Mouse (Mus musculus): ENCODE measurements around the gene Rapgefl1. TPM values are rescaled to one million over a fixed set of nuclear protein-coding genes. Genes with fewer than 3 reads are reported as not detected.
"Not testable (repeated sequence)": the region's sequence is repeated elsewhere in the genome, so short reads cannot be mapped to it uniquely, and the experiment has no call there.

Gene Rapgefl1
- polyA plus RNA-seq, 1 experiment from 2014 or later: 0.57 TPM

- no peak within 1 kb of the TSS for H3K9ac ChIP-seq (ENCODE audit: low read depth, low read length)
- H3K27ac ChIP-seq (ENCODE audit: low read depth, low read length): no peak within 1 kb of the TSS
- ATAC-seq (replicated peaks; ENCODE audit: insufficient number of reproducible peaks, low FRiP score, low TSS enrichment): no peak
- H3K4me2 ChIP-seq: no peak within 1 kb of the TSS
- WGBS (ENCODE audit: insufficient replicate concordance): 92% methylated on average over 5 of the region's 5 CpGs
- no peaks in the 10 kb centered on the region for H3K9me3 ChIP-seq (replicated peaks; ENCODE audit: control insufficient read depth, low read length)
- peaks cover 16% of the 10 kb centered on the region for H3K4me1 ChIP-seq (ENCODE audit: control insufficient read depth, insufficient read depth, low read length)
- peaks cover 50% of the 10 kb centered on the region for H3K36me3 ChIP-seq (ENCODE audit: control insufficient read depth, insufficient read depth, low read length)
- no peak within 1 kb of the TSS for H3K4me3 ChIP-seq (ENCODE audit: low read depth, low read length)
- no peaks in the 10 kb centered on the region for H3K27me3 ChIP-seq (ENCODE audit: control insufficient read depth, insufficient read depth, low read length)
Measured at GRCm38 (mm10) chr11:98804605-98805004, 32.0 kb upstream of the Rapgefl1 start, which contains the start of gene Casc3. Gene Casc3 (plus strand): TSS chr11:98804905.

GRCm38 (mm10) chr11:98808417-98808816 lies 28.2 kb upstream of the Rapgefl1 start:
- Histone ChIP-seq H3K27me3 (ENCODE audit: control insufficient read depth, insufficient read depth, low read length) (no peaks in the 10 kb centered on the region), H3K36me3 (ENCODE audit: control insufficient read depth, insufficient read depth, low read length) (peaks cover 33% of the 10 kb centered on the region), H3K9ac (ENCODE audit: low read depth, low read length) (no peak overlapping the region), H3K27ac (ENCODE audit: low read depth, low read length) (peak overlapping the region; percentile 79; the same call in 1 of the 2 replicates), H3K4me2 (peak overlapping the region; percentile 97; the same call in 1 of the 2 replicates), H3K4me3 (ENCODE audit: low read depth, low read length) (no peak overlapping the region), H3K4me1 (ENCODE audit: control insufficient read depth, insufficient read depth, low read length) (peaks cover 19% of the 10 kb centered on the region), H3K9me3 (replicated peaks; ENCODE audit: control insufficient read depth, low read length) (no peaks in the 10 kb centered on the region)
- ATAC-seq (replicated peaks; ENCODE audit: insufficient number of reproducible peaks, low FRiP score, low TSS enrichment): no peak
- WGBS (ENCODE audit: insufficient replicate concordance): 72% methylated on average over 2 of the region's 2 CpGs

GRCm38 (mm10) chr11:98809457-98810290 lies 26.9 kb upstream of the Rapgefl1 start:
- ATAC-seq (replicated peaks; ENCODE audit: insufficient number of reproducible peaks, low FRiP score, low TSS enrichment): peak; percentile 99
- WGBS (ENCODE audit: insufficient replicate concordance): under 1% methylated on average over 82 of the region's 84 CpGs
- Histone ChIP-seq H3K9ac (ENCODE audit: low read depth, low read length) (peak overlapping the region; percentile 96), H3K27ac (ENCODE audit: low read depth, low read length) (peak overlapping the region; percentile 98), H3K4me2 (peak overlapping the region; percentile 97), H3K4me3 (ENCODE audit: low read depth, low read length) (peak overlapping the region; percentile 93), H3K36me3 (ENCODE audit: control insufficient read depth, insufficient read depth, low read length) (peaks cover 30% of the 10 kb centered on the region), H3K9me3 (replicated peaks; ENCODE audit: control insufficient read depth, low read length) (no peaks in the 10 kb centered on the region), H3K4me1 (ENCODE audit: control insufficient read depth, insufficient read depth, low read length) (peaks cover 16% of the 10 kb centered on the region), H3K27me3 (ENCODE audit: control insufficient read depth, insufficient read depth, low read length) (no peaks in the 10 kb centered on the region)

- Histone ChIP-seq H3K4me3 (ENCODE audit: low read depth, low read length) (peak overlapping the region; percentile 93), H3K27me3 (ENCODE audit: control insufficient read depth, insufficient read depth, low read length) (no peaks in the 10 kb centered on the region), H3K9me3 (replicated peaks; ENCODE audit: control insufficient read depth, low read length) (no peaks in the 10 kb centered on the region), H3K9ac (ENCODE audit: low read depth, low read length) (peak overlapping the region; percentile 96), H3K27ac (ENCODE audit: low read depth, low read length) (no peak overlapping the region), H3K36me3 (ENCODE audit: control insufficient read depth, insufficient read depth, low read length) (peaks cover 24% of the 10 kb centered on the region), H3K4me2 (peak overlapping the region; percentile 97), H3K4me1 (ENCODE audit: control insufficient read depth, insufficient read depth, low read length) (peaks cover 16% of the 10 kb centered on the region)
- ATAC-seq (replicated peaks; ENCODE audit: insufficient number of reproducible peaks, low FRiP score, low TSS enrichment): no peak
- 65% methylated on average over 7 of the region's 7 CpGs for WGBS (ENCODE audit: insufficient replicate concordance)
Measured at GRCm38 (mm10) chr11:98810686-98811085, 25.9 kb upstream of the Rapgefl1 start.

- 91% methylated on average over 1 of the region's 1 CpGs for WGBS (ENCODE audit: insufficient replicate concordance)
- no peaks in the 10 kb centered on the region for H3K27me3 ChIP-seq (ENCODE audit: control insufficient read depth, insufficient read depth, low read length)
- H3K9ac ChIP-seq (ENCODE audit: low read depth, low read length): no peak overlapping the region
- H3K4me3 ChIP-seq (ENCODE audit: low read depth, low read length): no peak overlapping the region
- peaks cover 47% of the 10 kb centered on the region for H3K36me3 ChIP-seq (ENCODE audit: control insufficient read depth, insufficient read depth, low read length)
- H3K4me2 ChIP-seq: no peak overlapping the region
- no peaks in the 10 kb centered on the region for H3K9me3 ChIP-seq (replicated peaks; ENCODE audit: control insufficient read depth, low read length)
- no peak for ATAC-seq (replicated peaks; ENCODE audit: insufficient number of reproducible peaks, low FRiP score, low TSS enrichment)
- no peaks in the 10 kb centered on the region for H3K4me1 ChIP-seq (ENCODE audit: control insufficient read depth, insufficient read depth, low read length)
- H3K27ac ChIP-seq (ENCODE audit: low read depth, low read length): no peak overlapping the region
Measured at GRCm38 (mm10) chr11:98816706-98817239, 19.8 kb upstream of the Rapgefl1 start.

GRCm38 (mm10) chr11:98820968-98821367 lies 15.6 kb upstream of the Rapgefl1 start:
- Histone ChIP-seq H3K9me3 (replicated peaks; ENCODE audit: control insufficient read depth, low read length) (no peaks in the 10 kb centered on the region), H3K4me1 (ENCODE audit: control insufficient read depth, insufficient read depth, low read length) (no peaks in the 10 kb centered on the region), H3K4me3 (ENCODE audit: low read depth, low read length) (no peak overlapping the region), H3K27ac (ENCODE audit: low read depth, low read length) (no peak overlapping the region), H3K4me2 (no peak overlapping the region), H3K27me3 (ENCODE audit: control insufficient read depth, insufficient read depth, low read length) (no peaks in the 10 kb centered on the region), H3K9ac (ENCODE audit: low read depth, low read length) (no peak overlapping the region), H3K36me3 (ENCODE audit: control insufficient read depth, insufficient read depth, low read length) (peaks cover 47% of the 10 kb centered on the region)
- 89% methylated on average over 5 of the region's 5 CpGs for WGBS (ENCODE audit: insufficient replicate concordance)
- no peak for ATAC-seq (replicated peaks; ENCODE audit: insufficient number of reproducible peaks, low FRiP score, low TSS enrichment)

- not testable (repeated sequence) for H3K9me3 ChIP-seq (replicated peaks; ENCODE audit: control insufficient read depth, low read length); H3K27ac ChIP-seq (ENCODE audit: low read depth, low read length); ATAC-seq (replicated peaks; ENCODE audit: insufficient number of reproducible peaks, low FRiP score, low TSS enrichment); H3K27me3 ChIP-seq (ENCODE audit: control insufficient read depth, insufficient read depth, low read length); H3K4me1 ChIP-seq (ENCODE audit: control insufficient read depth, insufficient read depth, low read length); H3K9ac ChIP-seq (ENCODE audit: low read depth, low read length); H3K4me2 ChIP-seq; H3K4me3 ChIP-seq (ENCODE audit: low read depth, low read length)
- 95% methylated on average over 2 of the region's 2 CpGs for WGBS (ENCODE audit: insufficient replicate concordance)
- peaks cover 44% of the 10 kb centered on the region for H3K36me3 ChIP-seq (ENCODE audit: control insufficient read depth, insufficient read depth, low read length)
Measured at GRCm38 (mm10) chr11:98826071-98826470, 10.5 kb upstream of the Rapgefl1 start.

- ATAC-seq (replicated peaks; ENCODE audit: insufficient number of reproducible peaks, low FRiP score, low TSS enrichment): no peak
- Histone ChIP-seq H3K27ac (ENCODE audit: low read depth, low read length) (no peak overlapping the region), H3K4me2 (no peak overlapping the region), H3K9ac (ENCODE audit: low read depth, low read length) (no peak overlapping the region), H3K27me3 (ENCODE audit: control insufficient read depth, insufficient read depth, low read length) (no peaks in the 10 kb centered on the region), H3K4me3 (ENCODE audit: low read depth, low read length) (no peak overlapping the region), H3K9me3 (replicated peaks; ENCODE audit: control insufficient read depth, low read length) (no peaks in the 10 kb centered on the region), H3K4me1 (ENCODE audit: control insufficient read depth, insufficient read depth, low read length) (no peaks in the 10 kb centered on the region), H3K36me3 (ENCODE audit: control insufficient read depth, insufficient read depth, low read length) (peaks cover 28% of the 10 kb centered on the region)
- 81% methylated on average over 2 of the region's 2 CpGs for WGBS (ENCODE audit: insufficient replicate concordance)
Measured at GRCm38 (mm10) chr11:98827877-98828276, 8.7 kb upstream of the Rapgefl1 start.
